Mouse (Mus musculus): Measurements from ENCODE around the gene Fam19a2.

DNA sequence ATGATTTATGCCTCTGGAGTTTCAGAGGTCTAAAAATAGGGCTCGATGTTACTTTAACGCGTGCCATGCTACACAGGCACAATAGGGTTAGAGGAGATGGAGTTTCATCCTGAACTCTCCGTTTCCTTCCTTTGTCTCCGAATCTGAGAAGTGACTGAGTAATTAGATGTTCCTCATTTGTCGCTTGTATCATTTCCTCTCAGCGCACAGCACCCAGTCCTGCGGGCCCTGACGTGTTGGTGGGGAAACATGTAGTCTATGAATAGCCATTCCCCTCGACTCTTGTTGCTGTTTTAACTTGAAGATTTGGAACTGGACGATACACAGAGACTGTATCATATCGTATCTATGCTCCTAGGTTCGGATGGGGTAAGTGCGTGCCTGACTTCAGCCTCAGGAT, 96.7 kb downstream of the Fam19a2 start:
- TF ChIP-seq USF1 (IDR thresholded peaks at IDR 0.05; ENCODE audit: low read depth) (no peak), POLR2A (IDR thresholded peaks at IDR 0.05; ENCODE audit: insufficient read length, low read depth) (no peak), POLR2AphosphoS2 (IDR thresholded peaks at IDR 0.05; ENCODE audit: insufficient read length, low read depth) (no peak), MYOD1 (IDR thresholded peaks at IDR 0.05; ENCODE audit: control insufficient read depth in 1 of 3, insufficient read length in 2 of 3, low read depth in 2 of 3) (no peak), CEBPB (IDR thresholded peaks at IDR 0.05; ENCODE audit: insufficient read depth, poor library complexity, severe bottlenecking) (no peak), TCF12 (IDR thresholded peaks at IDR 0.05; ENCODE audit: insufficient read depth, poor library complexity, severe bottlenecking) (no peak), E2F4 (IDR thresholded peaks at IDR 0.05; ENCODE audit: insufficient read depth) (no peak), MAX (IDR thresholded peaks at IDR 0.05; ENCODE audit: low read depth) (no peak)

Data from myocyte (in vitro differentiated cells).